Mouse (Mus musculus): ENCODE results near the gene Dpp4.

DNA sequence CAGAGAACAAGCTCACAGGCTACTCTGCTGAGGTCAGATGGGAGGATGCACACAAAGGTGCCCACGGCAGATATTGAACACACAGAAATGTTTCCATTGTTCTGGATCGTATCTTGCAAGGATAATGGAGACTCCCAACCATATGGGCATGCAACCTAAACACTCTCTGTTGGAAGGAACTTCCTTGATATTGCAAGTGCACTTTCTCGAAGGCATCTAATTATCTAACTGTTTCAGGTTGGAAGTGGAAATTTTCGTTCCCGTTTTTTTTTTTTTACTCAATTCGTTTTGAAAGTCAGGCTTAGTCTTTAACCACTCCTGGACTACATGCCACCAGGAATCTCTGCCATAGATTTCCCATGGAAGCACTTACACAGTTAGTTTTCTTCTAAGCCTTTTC is 51.2 kb downstream of the Dpp4 start:
- TF ChIP-seq CTCF (IDR thresholded peaks at IDR 0.05; ENCODE audit: borderline replicate concordance, control insufficient read depth, extremely low read depth, insufficient read depth, low read length, poor library complexity) (no peak), POLR2A (IDR thresholded peaks at IDR 0.05; ENCODE audit: control insufficient read depth, extremely low read depth, insufficient read depth, low read length, poor library complexity) (no peak)

Data from thymus, adult 2 months (tissue).